Mouse (Mus musculus): ENCODE measurements around the gene Sfn. TPM values are rescaled to one million over a fixed set of nuclear protein-coding genes. Genes with fewer than 3 reads are reported as not detected.
"Not testable (repeated sequence)": the region's sequence is repeated elsewhere in the genome, so short reads cannot be mapped to it uniquely, and the experiment has no call there.

Sfn gene
- polyA plus RNA-seq (2014; fragmentation: Nextera tagmentation; extraction: Ambion mirVana) = 18.6 and 19.3 TPM in 2 replicates

DNA sequence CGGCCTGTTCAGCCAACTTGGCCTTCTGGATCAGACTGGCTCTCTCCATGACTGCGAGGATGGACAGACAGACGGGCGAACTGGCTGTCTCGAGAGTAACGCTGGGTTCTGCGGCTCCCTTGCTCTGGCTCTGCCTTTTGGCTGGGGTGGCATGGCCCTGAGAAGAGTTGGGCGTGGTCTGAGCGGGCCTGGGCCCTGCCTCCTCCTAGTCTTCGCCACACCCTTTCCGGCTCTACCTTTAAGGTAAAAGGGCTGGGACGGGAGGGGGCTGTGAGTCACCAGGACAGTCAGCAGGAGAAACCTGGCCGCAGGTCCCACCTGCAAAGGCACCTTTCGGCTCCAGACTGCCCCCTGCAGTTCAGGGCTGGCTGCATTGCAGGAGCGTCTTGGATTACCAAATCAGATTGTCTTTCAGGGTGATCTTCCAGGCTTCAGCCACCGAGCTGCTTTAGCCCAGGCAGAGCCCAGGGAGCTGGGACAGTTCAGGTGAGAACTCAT lies at the start of gene Sfn:
Gene Sfn (minus strand): TSS at position 448 of the 498 bp plus-strand sequence.
- Histone ChIP-seq H3K27me3 (ENCODE audit: control insufficient read depth, insufficient read depth, low read length) (peaks cover 40% of the 10 kb centered on the region), H3K4me3 (ENCODE audit: low read depth, low read length) (no peak within 1 kb of the TSS)

DNA sequence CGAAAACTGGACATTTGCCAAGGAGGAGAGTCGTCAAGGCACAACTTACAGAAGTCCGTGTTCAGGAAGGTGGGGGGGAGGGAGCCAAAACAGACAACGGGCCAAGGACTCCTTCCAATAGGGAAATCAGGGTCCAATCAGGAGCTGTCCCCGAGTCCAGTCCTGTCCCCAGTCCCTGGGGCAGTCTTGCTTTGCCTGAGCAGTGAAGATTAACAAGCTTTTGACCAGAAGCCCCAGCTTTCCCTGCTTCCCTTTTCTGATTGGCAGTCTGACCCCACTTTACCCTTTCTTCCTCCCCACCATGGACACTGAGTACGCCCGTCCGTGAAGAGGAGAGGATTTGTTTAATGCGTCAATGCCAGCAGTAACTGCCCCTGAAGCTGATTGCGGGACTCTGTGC lies 49.5 kb upstream of the Sfn start:
- no peak for DNase-seq (ENCODE audit: low spot score)
- no peak overlapping the region for H3K27ac ChIP-seq (ENCODE audit: low read depth, low read length)
- no peak for ATAC-seq (ENCODE audit: insufficient read depth, low FRiP score, low TSS enrichment)
- H3K36me3 ChIP-seq (ENCODE audit: control insufficient read depth, insufficient read depth, low read length) = no peaks in the 10 kb centered on the region
- WGBS = 65% methylated on average over 10 of the region's 10 CpGs
- H3K9me3 ChIP-seq (ENCODE audit: control insufficient read depth, low read length) = no peaks in the 10 kb centered on the region
- no peak overlapping the region for H3K4me2 ChIP-seq (ENCODE audit: low read depth)
- no peak overlapping the region for H3K9ac ChIP-seq (ENCODE audit: low read length)
- no peaks in the 10 kb centered on the region for H3K4me1 ChIP-seq (ENCODE audit: control insufficient read depth, insufficient read depth, low read length)
- no peak overlapping the region for H3K4me3 ChIP-seq (ENCODE audit: low read depth, low read length)
- H3K27me3 ChIP-seq (ENCODE audit: control insufficient read depth, insufficient read depth, low read length) = no peaks in the 10 kb centered on the region

More for the DNA sequence above, at the start of gene Sfn:
- no peaks in the 10 kb centered on the region for H3K36me3 ChIP-seq (ENCODE audit: control insufficient read depth, insufficient read depth, low read length)
- 2% methylated on average over 16 of the region's 16 CpGs for WGBS
- no peaks in the 10 kb centered on the region for H3K4me1 ChIP-seq (ENCODE audit: control insufficient read depth, insufficient read depth, low read length)
- no peak within 1 kb of the TSS for H3K9ac ChIP-seq (ENCODE audit: low read length)
- DNase-seq (ENCODE audit: low spot score) (peak; percentile 29), ATAC-seq (ENCODE audit: insufficient read depth, low FRiP score, low TSS enrichment) (no peak)
- H3K9me3 ChIP-seq (ENCODE audit: control insufficient read depth, low read length) = no peaks in the 10 kb centered on the region
- H3K27ac ChIP-seq (ENCODE audit: low read depth, low read length) = no peak within 1 kb of the TSS
- H3K4me2 ChIP-seq (ENCODE audit: low read depth) = 0 out of 2 replicates have a peak within 1 kb of the TSS, but pooled peaks have one; percentile 3

DNA sequence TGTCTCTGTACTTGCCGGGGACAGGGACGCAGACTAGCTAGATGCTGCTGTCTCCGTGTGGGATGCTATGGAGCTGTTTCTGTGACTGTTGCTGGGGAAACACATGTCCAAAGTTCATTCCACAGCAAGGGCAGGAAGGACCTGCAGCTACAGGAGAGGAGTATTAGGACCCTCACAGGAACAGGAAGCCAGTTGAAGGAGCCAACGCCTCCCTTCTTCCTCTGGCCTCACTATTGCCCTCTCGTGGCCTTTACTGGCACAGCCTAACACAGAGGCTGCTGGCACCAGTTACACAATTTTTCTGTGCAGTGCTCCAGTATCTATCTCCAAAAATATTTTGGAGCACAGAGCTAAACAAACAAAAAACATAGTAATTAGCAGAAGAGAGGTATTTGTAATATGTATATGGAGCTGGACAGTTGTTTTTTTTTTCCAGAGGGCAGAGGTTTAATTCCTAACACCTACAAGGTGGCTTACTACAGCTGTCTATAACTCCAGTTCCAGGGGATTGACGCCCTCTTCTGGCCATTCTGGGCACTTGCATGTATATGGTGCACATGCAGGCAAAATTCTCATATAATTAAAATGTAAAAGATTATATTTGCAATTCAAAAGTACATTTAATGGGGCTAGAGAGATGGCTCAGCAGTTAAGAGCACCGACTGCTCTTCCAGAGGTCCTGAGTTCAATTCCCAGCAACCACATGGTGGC lies 48.2 kb upstream of the Sfn start, which contains the start of gene Zdhhc18:
Gene Zdhhc18 (minus strand): TSS at position 166 of the 711 bp plus-strand sequence.
- no peaks in the 10 kb centered on the region for H3K4me1 ChIP-seq (ENCODE audit: control insufficient read depth, insufficient read depth, low read length)
- no peak within 1 kb of the TSS for H3K9ac ChIP-seq (ENCODE audit: low read length)
- DNase-seq (ENCODE audit: low spot score) = peak; percentile 77
- ATAC-seq (ENCODE audit: insufficient read depth, low FRiP score, low TSS enrichment) = no peak
- H3K4me3 ChIP-seq (ENCODE audit: low read depth, low read length) = no peak within 1 kb of the TSS; the same call in 1 of the 2 replicates
- H3K4me2 ChIP-seq (ENCODE audit: low read depth) = peak within 1 kb of the TSS; percentile 29
- H3K27me3 ChIP-seq (ENCODE audit: control insufficient read depth, insufficient read depth, low read length) = no peaks in the 10 kb centered on the region
- no peaks in the 10 kb centered on the region for H3K9me3 ChIP-seq (ENCODE audit: control insufficient read depth, low read length)
- no peaks in the 10 kb centered on the region for H3K36me3 ChIP-seq (ENCODE audit: control insufficient read depth, insufficient read depth, low read length)
- 41% methylated on average over 7 of the region's 7 CpGs for WGBS
- H3K27ac ChIP-seq (ENCODE audit: low read depth, low read length) = no peak within 1 kb of the TSS

GRCm38 (mm10) chr4:133649464-133649863 lies 47.5 kb upstream of the Sfn start:
- H3K27ac ChIP-seq (ENCODE audit: low read depth, low read length); H3K36me3 ChIP-seq (ENCODE audit: control insufficient read depth, insufficient read depth, low read length); DNase-seq (ENCODE audit: low spot score); H3K4me3 ChIP-seq (ENCODE audit: low read depth, low read length); ATAC-seq (ENCODE audit: insufficient read depth, low FRiP score, low TSS enrichment); H3K4me1 ChIP-seq (ENCODE audit: control insufficient read depth, insufficient read depth, low read length); H3K27me3 ChIP-seq (ENCODE audit: control insufficient read depth, insufficient read depth, low read length); H3K9me3 ChIP-seq (ENCODE audit: control insufficient read depth, low read length); H3K9ac ChIP-seq (ENCODE audit: low read length): not testable (repeated sequence)
- H3K4me2 ChIP-seq (ENCODE audit: low read depth) = peak overlapping the region; percentile 29
- 88% methylated on average over 5 of the region's 5 CpGs for WGBS

DNA sequence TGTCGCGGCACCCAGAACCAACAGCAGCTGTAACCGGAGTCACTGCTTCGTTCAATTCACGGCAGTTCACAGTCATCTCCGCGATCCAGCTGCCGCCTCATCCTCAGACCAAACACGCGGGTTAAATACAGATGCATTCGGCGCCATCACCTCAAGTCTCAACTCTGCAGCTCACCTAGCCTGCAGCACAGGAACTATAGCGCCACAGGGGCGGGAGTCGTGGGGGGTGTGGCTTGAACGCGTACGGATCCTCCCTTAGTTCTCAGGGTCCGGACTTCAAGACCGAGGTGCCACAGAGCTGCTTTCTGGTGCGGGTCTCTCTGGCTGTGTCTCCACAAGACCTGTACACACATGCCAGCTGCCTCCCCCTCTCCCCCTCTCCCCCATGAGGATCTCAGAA lies 43.7 kb upstream of the Sfn start:
- 0 out of 2 replicates have a peak, but pooled peaks cover 2% of the 10 kb centered on the region for H3K9me3 ChIP-seq (ENCODE audit: control insufficient read depth, low read length)
- H3K4me1 ChIP-seq (ENCODE audit: control insufficient read depth, insufficient read depth, low read length) = no peaks in the 10 kb centered on the region
- H3K4me3 ChIP-seq (ENCODE audit: low read depth, low read length) = no peak overlapping the region
- no peaks in the 10 kb centered on the region for H3K27me3 ChIP-seq (ENCODE audit: control insufficient read depth, insufficient read depth, low read length)
- H3K4me2 ChIP-seq (ENCODE audit: low read depth) = no peak overlapping the region
- no peak for DNase-seq (ENCODE audit: low spot score)
- no peak overlapping the region for H3K9ac ChIP-seq (ENCODE audit: low read length)
- H3K27ac ChIP-seq (ENCODE audit: low read depth, low read length) = no peak overlapping the region
- H3K36me3 ChIP-seq (ENCODE audit: control insufficient read depth, insufficient read depth, low read length) = no peaks in the 10 kb centered on the region
- ATAC-seq (ENCODE audit: insufficient read depth, low FRiP score, low TSS enrichment) = no peak
- 39% methylated on average over 21 of the region's 21 CpGs for WGBS

GRCm38 (mm10) chr4:133645195-133645594 lies 43.2 kb upstream of the Sfn start:
- H3K4me1 ChIP-seq (ENCODE audit: control insufficient read depth, insufficient read depth, low read length) = no peaks in the 10 kb centered on the region
- H3K9me3 ChIP-seq (ENCODE audit: control insufficient read depth, low read length) = 0 out of 2 replicates have a peak, but pooled peaks cover 2% of the 10 kb centered on the region
- no peak overlapping the region for H3K9ac ChIP-seq (ENCODE audit: low read length)
- ATAC-seq (ENCODE audit: insufficient read depth, low FRiP score, low TSS enrichment) = no peak
- H3K36me3 ChIP-seq (ENCODE audit: control insufficient read depth, insufficient read depth, low read length) = no peaks in the 10 kb centered on the region
- WGBS = 82% methylated on average over 3 of the region's 3 CpGs
- DNase-seq (ENCODE audit: low spot score) = no peak
- H3K27me3 ChIP-seq (ENCODE audit: control insufficient read depth, insufficient read depth, low read length) = no peaks in the 10 kb centered on the region
- no peak overlapping the region for H3K27ac ChIP-seq (ENCODE audit: low read depth, low read length)
- no peak overlapping the region for H3K4me3 ChIP-seq (ENCODE audit: low read depth, low read length)
- no peak overlapping the region for H3K4me2 ChIP-seq (ENCODE audit: low read depth)

- WGBS = 84% methylated on average over 5 of the region's 5 CpGs
Measured at GRCm38 (mm10) chr4:133634043-133634410, 32.1 kb upstream of the Sfn start.

DNA sequence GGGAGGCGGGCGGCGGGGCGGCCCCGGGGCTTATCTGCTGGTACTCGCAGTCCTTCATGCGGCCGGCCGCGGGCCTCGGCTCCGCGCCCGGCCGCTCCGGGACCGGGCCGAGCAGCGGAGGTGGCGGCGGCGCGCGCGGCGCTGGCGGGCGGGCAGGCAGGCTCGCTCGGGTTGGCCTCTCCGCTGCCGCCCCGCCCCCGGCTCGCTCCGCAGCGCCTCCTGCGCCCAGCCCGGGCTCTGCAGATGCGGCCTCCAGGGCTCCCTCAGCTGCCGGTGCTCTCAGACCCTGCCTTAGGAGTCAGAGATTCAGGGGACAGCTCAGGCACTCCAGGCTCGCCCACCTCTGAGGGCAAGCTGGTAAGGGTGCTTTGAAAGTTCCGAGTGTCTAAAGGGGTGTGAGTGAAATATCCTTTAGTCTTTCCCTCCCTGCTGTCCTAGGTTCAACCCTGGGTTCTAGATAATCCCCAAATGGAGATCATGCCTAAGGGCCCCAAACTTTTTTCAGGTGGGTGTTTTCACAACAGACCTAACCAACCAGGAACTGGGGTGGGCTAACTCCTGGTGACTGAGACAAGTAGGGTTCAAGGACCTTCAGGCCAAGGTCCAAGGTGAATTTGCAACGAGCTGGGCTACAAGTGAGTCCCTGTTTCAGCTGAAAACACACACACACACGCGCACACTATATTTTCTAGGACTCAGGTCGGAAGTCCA lies 31.5 kb upstream of the Sfn start:
- no peaks in the 10 kb centered on the region for H3K36me3 ChIP-seq (ENCODE audit: control insufficient read depth, insufficient read depth, low read length)
- no peaks in the 10 kb centered on the region for H3K9me3 ChIP-seq (ENCODE audit: control insufficient read depth, low read length)
- H3K27ac ChIP-seq (ENCODE audit: low read depth, low read length) = 0 out of 2 replicates have a peak overlapping the region, but pooled peaks have one; percentile 60
- ATAC-seq (ENCODE audit: insufficient read depth, low FRiP score, low TSS enrichment) (peak; percentile 81), DNase-seq (ENCODE audit: low spot score) (peak; percentile 92)
- peak overlapping the region; percentile 65 for H3K4me2 ChIP-seq (ENCODE audit: low read depth)
- no peaks in the 10 kb centered on the region for H3K27me3 ChIP-seq (ENCODE audit: control insufficient read depth, insufficient read depth, low read length)
- H3K9ac ChIP-seq (ENCODE audit: low read length) = peak overlapping the region; percentile 93
- peaks cover 10% of the 10 kb centered on the region for H3K4me1 ChIP-seq (ENCODE audit: control insufficient read depth, insufficient read depth, low read length)
- WGBS = 31% methylated on average over 13 of the region's 47 CpGs
- H3K4me3 ChIP-seq (ENCODE audit: low read depth, low read length) = peak overlapping the region; percentile 92

More at GRCm38 (mm10) chr4:133634043-133634410, 32.1 kb upstream of the Sfn start:
- Histone ChIP-seq H3K9me3 (ENCODE audit: control insufficient read depth, low read length) (0 out of 2 replicates have a peak, but pooled peaks cover under 1% of the 10 kb centered on the region), H3K4me3 (ENCODE audit: low read depth, low read length) (no peak overlapping the region), H3K27me3 (ENCODE audit: control insufficient read depth, insufficient read depth, low read length) (no peaks in the 10 kb centered on the region), H3K27ac (ENCODE audit: low read depth, low read length) (no peak overlapping the region), H3K9ac (ENCODE audit: low read length) (no peak overlapping the region), H3K36me3 (ENCODE audit: control insufficient read depth, insufficient read depth, low read length) (no peaks in the 10 kb centered on the region), H3K4me1 (ENCODE audit: control insufficient read depth, insufficient read depth, low read length) (peaks cover 10% of the 10 kb centered on the region), H3K4me2 (ENCODE audit: low read depth) (no peak overlapping the region)
- ATAC-seq (ENCODE audit: insufficient read depth, low FRiP score, low TSS enrichment) = no peak
- no peak for DNase-seq (ENCODE audit: low spot score)

Measured in neural tube, embryonic 11.5 days (tissue).